Mouse (Mus musculus): ENCODE measurements around the gene Top1. TPM values are rescaled to one million over a fixed set of nuclear protein-coding genes. Genes with fewer than 3 reads are reported as not detected.

The Top1 gene
- polyA plus RNA-seq, 1 experiment from 2014 or later: 101 TPM

- H3K4me2 ChIP-seq (ENCODE audit: low read length): no peak overlapping the region
- WGBS: 76% methylated on average over 6 of the region's 6 CpGs
- no peak overlapping the region for H3K4me3 ChIP-seq (replicated peaks; ENCODE audit: low read length)
- peaks cover 22% of the 10 kb centered on the region for H3K36me3 ChIP-seq (ENCODE audit: control insufficient read depth, insufficient read depth)
- no peak overlapping the region for H3K27ac ChIP-seq (ENCODE audit: low read length)
- H3K9me3 ChIP-seq (ENCODE audit: control insufficient read depth, low read length): no peaks in the 10 kb centered on the region
- H3K9ac ChIP-seq (replicated peaks; ENCODE audit: low read depth, low read length): no peak overlapping the region
- H3K4me1 ChIP-seq (replicated peaks; ENCODE audit: control insufficient read depth, insufficient read depth, low read length): peaks cover 12% of the 10 kb centered on the region
- H3K27me3 ChIP-seq (replicated peaks; ENCODE audit: control insufficient read depth, insufficient read depth, low read length): no peaks in the 10 kb centered on the region
- no peak for ATAC-seq
Observed at GRCm38 (mm10) chr2:160725877-160726864, 80.5 kb downstream of the Top1 start.

- Histone ChIP-seq H3K36me3 (ENCODE audit: control insufficient read depth, insufficient read depth) (peaks cover 9% of the 10 kb centered on the region), H3K27ac (ENCODE audit: low read length) (no peak overlapping the region), H3K4me1 (replicated peaks; ENCODE audit: control insufficient read depth, insufficient read depth, low read length) (peaks cover 27% of the 10 kb centered on the region), H3K27me3 (replicated peaks; ENCODE audit: control insufficient read depth, insufficient read depth, low read length) (no peaks in the 10 kb centered on the region), H3K4me2 (ENCODE audit: low read length) (no peak overlapping the region), H3K9me3 (ENCODE audit: control insufficient read depth, low read length) (no peaks in the 10 kb centered on the region), H3K9ac (replicated peaks; ENCODE audit: low read depth, low read length) (no peak overlapping the region), H3K4me3 (replicated peaks; ENCODE audit: low read length) (no peak overlapping the region)
- WGBS: 87% methylated on average over 3 of the region's 3 CpGs
- ATAC-seq: no peak
Observed at GRCm38 (mm10) chr2:160728972-160729371, 83.3 kb downstream of the Top1 start.

- ATAC-seq: no peak
- WGBS: 89% methylated on average over 2 of the region's 2 CpGs
- peaks cover 32% of the 10 kb centered on the region for H3K4me1 ChIP-seq (replicated peaks; ENCODE audit: control insufficient read depth, insufficient read depth, low read length)
Observed at GRCm38 (mm10) chr2:160729436-160729835, 83.7 kb downstream of the Top1 start.

GRCm38 (mm10) chr2:160729851-160730796 is 84.4 kb downstream of the Top1 start:
- Histone ChIP-seq H3K4me2 (ENCODE audit: low read length) (peak overlapping the region; percentile 85), H3K27me3 (replicated peaks; ENCODE audit: control insufficient read depth, insufficient read depth, low read length) (no peaks in the 10 kb centered on the region), H3K4me1 (replicated peaks; ENCODE audit: control insufficient read depth, insufficient read depth, low read length) (peaks cover 39% of the 10 kb centered on the region), H3K9ac (replicated peaks; ENCODE audit: low read depth, low read length) (peak overlapping the region; percentile 100), H3K9me3 (ENCODE audit: control insufficient read depth, low read length) (no peaks in the 10 kb centered on the region), H3K4me3 (replicated peaks; ENCODE audit: low read length) (peak overlapping the region; percentile 88), H3K27ac (ENCODE audit: low read length) (no peak overlapping the region), H3K36me3 (ENCODE audit: control insufficient read depth, insufficient read depth) (peaks cover 6% of the 10 kb centered on the region; the same call in 1 of the 2 replicates)
- ATAC-seq: no peak
- 36% methylated on average over 17 of the region's 17 CpGs for WGBS

More at GRCm38 (mm10) chr2:160729436-160729835, 83.7 kb downstream of the Top1 start:
- Histone ChIP-seq H3K9me3 (ENCODE audit: control insufficient read depth, low read length) (no peaks in the 10 kb centered on the region), H3K9ac (replicated peaks; ENCODE audit: low read depth, low read length) (no peak overlapping the region), H3K27ac (ENCODE audit: low read length) (no peak overlapping the region), H3K27me3 (replicated peaks; ENCODE audit: control insufficient read depth, insufficient read depth, low read length) (no peaks in the 10 kb centered on the region), H3K36me3 (ENCODE audit: control insufficient read depth, insufficient read depth) (peaks cover 8% of the 10 kb centered on the region), H3K4me2 (ENCODE audit: low read length) (no peak overlapping the region), H3K4me3 (replicated peaks; ENCODE audit: low read length) (no peak overlapping the region)

- Histone ChIP-seq H3K4me3 (replicated peaks; ENCODE audit: low read length) (peak overlapping the region; percentile 88), H3K36me3 (ENCODE audit: control insufficient read depth, insufficient read depth) (peaks cover under 1% of the 10 kb centered on the region; the same call in 1 of the 2 replicates), H3K27me3 (replicated peaks; ENCODE audit: control insufficient read depth, insufficient read depth, low read length) (no peaks in the 10 kb centered on the region), H3K4me2 (ENCODE audit: low read length) (peak overlapping the region; percentile 85), H3K9me3 (ENCODE audit: control insufficient read depth, low read length) (no peaks in the 10 kb centered on the region), H3K9ac (replicated peaks; ENCODE audit: low read depth, low read length) (peak overlapping the region; percentile 100), H3K27ac (ENCODE audit: low read length) (peak overlapping the region; percentile 98; the same call in 1 of the 2 replicates), H3K4me1 (replicated peaks; ENCODE audit: control insufficient read depth, insufficient read depth, low read length) (peaks cover 39% of the 10 kb centered on the region)
- ATAC-seq: no peak; the same call in 1 of the 2 replicates
- 6% methylated on average over 19 of the region's 19 CpGs for WGBS
Observed at GRCm38 (mm10) chr2:160730797-160731116, 85.1 kb downstream of the Top1 start.

GRCm38 (mm10) chr2:160731117-160731838 is 85.6 kb downstream of the Top1 start, which contains the start of gene Plcg1:
Plcg1 (plus strand) TSS chr2:160731300.
- H3K27me3 ChIP-seq (replicated peaks; ENCODE audit: control insufficient read depth, insufficient read depth, low read length): no peaks in the 10 kb centered on the region
- peaks cover 39% of the 10 kb centered on the region for H3K4me1 ChIP-seq (replicated peaks; ENCODE audit: control insufficient read depth, insufficient read depth, low read length)
- WGBS: under 1% methylated on average over 81 of the region's 99 CpGs
- peak; percentile 96 for ATAC-seq
- H3K27ac ChIP-seq (ENCODE audit: low read length): peak within 1 kb of the TSS; percentile 98
- peaks cover 5% of the 10 kb centered on the region; the same call in 1 of the 2 replicates for H3K36me3 ChIP-seq (ENCODE audit: control insufficient read depth, insufficient read depth)
- H3K9me3 ChIP-seq (ENCODE audit: control insufficient read depth, low read length): no peaks in the 10 kb centered on the region
- H3K4me2 ChIP-seq (ENCODE audit: low read length): peak within 1 kb of the TSS; percentile 92
- peak within 1 kb of the TSS; percentile 88 for H3K4me3 ChIP-seq (replicated peaks; ENCODE audit: low read length)
- H3K9ac ChIP-seq (replicated peaks; ENCODE audit: low read depth, low read length): peak within 1 kb of the TSS; percentile 100

- H3K4me1 ChIP-seq (replicated peaks; ENCODE audit: control insufficient read depth, insufficient read depth, low read length): peaks cover 39% of the 10 kb centered on the region
- H3K27me3 ChIP-seq (replicated peaks; ENCODE audit: control insufficient read depth, insufficient read depth, low read length): no peaks in the 10 kb centered on the region
- peaks cover 7% of the 10 kb centered on the region; the same call in 1 of the 2 replicates for H3K36me3 ChIP-seq (ENCODE audit: control insufficient read depth, insufficient read depth)
- H3K27ac ChIP-seq (ENCODE audit: low read length): peak overlapping the region; percentile 98
- WGBS: 0% methylated on average over 32 of the region's 32 CpGs
- H3K4me2 ChIP-seq (ENCODE audit: low read length): peak overlapping the region; percentile 92
- peak overlapping the region; percentile 100 for H3K9ac ChIP-seq (replicated peaks; ENCODE audit: low read depth, low read length)
- no peaks in the 10 kb centered on the region for H3K9me3 ChIP-seq (ENCODE audit: control insufficient read depth, low read length)
- no peak for ATAC-seq
- H3K4me3 ChIP-seq (replicated peaks; ENCODE audit: low read length): peak overlapping the region; percentile 88
Observed at GRCm38 (mm10) chr2:160731839-160732261, 86.2 kb downstream of the Top1 start.

- H3K4me1 ChIP-seq (replicated peaks; ENCODE audit: control insufficient read depth, insufficient read depth, low read length): peaks cover 39% of the 10 kb centered on the region
- no peaks in the 10 kb centered on the region for H3K9me3 ChIP-seq (ENCODE audit: control insufficient read depth, low read length)
- peaks cover 9% of the 10 kb centered on the region; the same call in 1 of the 2 replicates for H3K36me3 ChIP-seq (ENCODE audit: control insufficient read depth, insufficient read depth)
- 41% methylated on average over 9 of the region's 9 CpGs for WGBS
- no peak overlapping the region for H3K27ac ChIP-seq (ENCODE audit: low read length)
- peak overlapping the region; percentile 92 for H3K4me2 ChIP-seq (ENCODE audit: low read length)
- H3K9ac ChIP-seq (replicated peaks; ENCODE audit: low read depth, low read length): peak overlapping the region; percentile 100
- H3K4me3 ChIP-seq (replicated peaks; ENCODE audit: low read length): peak overlapping the region; percentile 88
- no peak for ATAC-seq
- no peaks in the 10 kb centered on the region for H3K27me3 ChIP-seq (replicated peaks; ENCODE audit: control insufficient read depth, insufficient read depth, low read length)
Observed at GRCm38 (mm10) chr2:160732420-160732995, 86.8 kb downstream of the Top1 start.
